Mouse (Mus musculus) kidney, adult 2 months (tissue): ENCODE data around the gene Slc35a3.

Experiments
- CTCF ChIP-seq: fragments of 200-500 bp; conservative IDR thresholded peaks from 2 replicates; pipeline ENCODE4 v1.5.1; 2011; ENCODE audit warnings: low read depth, mild to moderate bottlenecking, control low read depth, low read length, moderate library complexity, mixed read lengths; ENCODE audit not compliant: insufficient read depth, insufficient read length
- POLR2A ChIP-seq: fragments of 200-500 bp; IDR thresholded peaks from one replicate; pipeline ENCODE4 v1.6.1; 2011; ENCODE audit warnings: low read depth, low read length, control low read depth

DNA sequence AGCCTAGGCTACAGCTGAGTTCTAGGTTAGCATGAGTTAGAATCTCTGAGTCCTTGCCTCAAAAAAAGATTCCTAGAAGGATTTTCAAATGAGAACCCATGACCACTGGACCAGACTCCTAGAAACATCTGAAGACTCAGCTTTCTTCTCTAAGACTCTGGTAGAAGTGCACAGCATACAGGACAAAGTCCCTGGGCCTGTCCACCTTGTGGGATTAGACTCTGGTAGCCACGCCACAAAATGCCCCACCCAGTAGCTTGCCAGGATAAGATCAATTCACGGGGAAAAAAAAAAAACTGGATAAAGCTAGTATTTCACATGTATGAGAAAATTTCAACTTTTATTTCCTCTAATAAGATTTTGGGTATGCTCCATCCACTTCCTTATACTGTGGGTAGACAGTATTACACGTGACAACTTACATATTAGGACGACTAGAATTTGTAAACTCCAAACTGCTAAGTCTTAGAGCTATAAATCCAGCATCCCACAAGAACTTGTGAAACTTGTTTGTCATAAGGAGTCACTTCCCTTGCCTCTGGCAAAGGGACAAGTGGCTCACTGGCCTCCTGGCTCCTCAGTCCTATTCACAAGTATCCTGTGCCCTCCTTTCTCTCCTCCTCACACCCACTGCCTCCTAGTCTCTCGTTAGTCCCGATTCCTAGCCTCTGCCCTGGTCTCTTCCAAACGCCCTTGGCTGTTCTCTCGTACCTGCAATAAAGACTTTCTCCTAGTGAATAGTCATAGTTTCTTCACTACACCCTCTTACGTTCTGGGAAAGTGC lies 74.7 kb downstream of the Slc35a3 start:
- TF ChIP-seq POLR2A (no peak), CTCF (no peak)
